Mouse (Mus musculus) left cerebral cortex, postnatal 10 days (tissue): Measurements from ENCODE around the gene Olfr1018. TPM values are rescaled to one million over a fixed set of nuclear protein-coding genes. Genes with fewer than 3 reads are reported as not detected.

Source experiments
- DNase-seq, 2 experiments: peaks; one replicate each; pipeline ENCODE4 v3.0.0; 2021 to 2022; ENCODE audit warnings: low spot score in 2 of 2, mixed read lengths in 1 of 2; ENCODE audit errors: extremely low spot score in 1 of 2
- intact Hi-C: fragments of 180-260 bp; cut with DNase I; formaldehyde crosslinking; loops from one replicate; pipeline ENCODE4 v1.15.1; 2025
- total RNA-seq, 2 experiments: library from RNA; stranded (reverse); gene quantifications; 2 replicates each; pipeline ENCODE4 v1.2.3; 2021

Gene Olfr1018
- not detected for total RNA-seq

DNA sequence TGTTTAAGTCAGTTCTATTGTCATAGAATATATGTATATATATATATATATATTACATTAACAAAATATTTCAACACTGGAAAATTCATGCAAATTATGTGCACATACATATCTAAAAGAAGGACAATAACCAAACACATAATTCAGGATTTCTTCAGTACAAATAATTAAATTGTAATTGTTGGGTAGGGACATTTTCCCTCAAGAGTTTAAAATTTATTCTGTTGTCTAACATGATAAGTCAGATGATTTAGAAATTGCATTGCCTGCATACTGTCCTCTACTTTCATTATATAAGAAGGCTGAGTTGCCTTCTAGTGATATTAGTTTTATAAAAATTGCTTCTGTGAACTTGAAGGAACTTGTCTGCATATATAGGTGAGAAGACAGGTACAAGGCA lies at the start of gene Olfr1018:
Olfr1018 (plus strand) TSS at position 301 of the 400 bp plus-strand sequence.
- no peak for DNase-seq
- intact Hi-C loops, result no loop called here

DNA sequence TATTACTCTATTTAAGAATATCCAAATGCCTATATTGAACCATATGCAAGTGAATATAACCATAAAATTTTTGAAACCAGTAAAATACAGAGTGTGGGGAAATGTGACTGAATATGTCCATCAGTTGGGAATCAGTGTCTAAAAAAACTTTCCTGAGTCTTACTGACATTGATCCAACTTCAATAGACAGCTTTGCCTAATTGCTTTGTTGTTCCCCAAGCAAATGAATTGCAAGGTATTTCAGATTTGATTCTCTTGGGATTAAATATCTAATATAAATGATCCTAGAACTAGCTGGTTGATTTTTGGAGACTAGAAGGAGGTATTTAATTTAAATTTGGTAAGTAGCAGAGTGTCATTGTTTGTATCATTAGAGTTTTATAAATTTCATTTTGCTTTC lies 45.9 kb upstream of the Olfr1018 start, which contains the start of gene Olfr1014:
Olfr1014 (plus strand) TSS at position 301 of the 400 bp plus-strand sequence.
- intact Hi-C loops, result no loop called here
- no peak for DNase-seq

DNA sequence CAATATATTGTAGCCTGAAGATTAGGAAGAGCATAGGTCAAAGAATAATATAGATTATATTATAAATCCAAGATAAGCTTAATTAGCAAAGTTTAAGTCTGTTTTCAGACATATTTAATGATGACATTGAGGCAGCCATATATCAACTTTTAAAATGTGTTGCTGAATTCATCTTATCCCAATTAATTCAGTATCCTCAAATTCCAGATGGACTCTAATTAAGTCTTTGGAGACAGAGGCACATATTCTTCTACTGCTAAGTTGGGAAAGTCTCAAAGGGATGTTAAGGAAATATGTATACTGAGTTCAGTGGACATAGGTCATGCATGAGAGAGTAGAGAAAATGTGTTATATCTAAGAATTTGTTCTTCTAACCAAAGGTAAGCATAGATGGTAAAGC lies 36.6 kb upstream of the Olfr1018 start, which contains the start of gene Olfr1015:
Olfr1015 (plus strand) TSS at position 301 of the 400 bp plus-strand sequence.
- intact Hi-C loops, result no loop called here
- no peak for DNase-seq

DNA sequence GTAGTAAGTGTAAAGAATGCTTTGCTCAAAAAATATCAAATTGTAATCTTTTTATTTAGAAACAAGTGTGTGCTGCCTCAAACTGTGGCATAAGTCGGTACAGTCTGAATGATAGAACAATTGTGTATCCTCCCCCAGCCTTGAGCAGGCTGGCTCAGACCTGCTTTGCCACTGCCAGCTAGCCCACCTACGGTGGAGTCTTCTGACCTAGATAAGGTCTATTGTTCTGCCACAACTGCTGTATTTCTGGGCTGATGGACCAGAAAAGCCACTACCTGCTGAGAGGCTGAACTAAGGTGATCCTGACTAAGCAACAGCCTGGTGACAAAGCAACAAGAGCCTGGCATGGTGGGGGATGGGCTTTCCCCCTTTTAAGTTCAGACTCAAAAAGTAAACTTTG lies 25.9 kb upstream of the Olfr1018 start:
- intact Hi-C loops, result no loop called here
- no peak for DNase-seq

DNA sequence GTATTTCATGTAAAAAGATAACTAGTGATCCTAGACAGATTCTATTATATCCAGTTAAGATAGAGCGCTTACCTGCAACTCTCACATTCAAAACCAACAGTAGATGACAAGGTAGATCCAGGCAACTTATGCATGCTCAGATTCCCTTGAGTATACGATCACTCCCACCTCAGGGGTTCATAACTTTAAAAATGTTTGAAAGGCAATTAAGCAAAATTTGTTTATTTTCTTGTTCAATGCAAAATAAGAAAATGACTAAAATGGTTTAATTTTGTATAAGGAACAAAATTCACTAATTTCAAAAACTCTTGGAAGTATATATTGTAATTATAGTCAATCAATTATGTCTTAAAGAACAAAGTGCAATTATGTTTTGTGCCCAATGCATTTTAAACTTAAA lies 15.8 kb upstream of the Olfr1018 start, which contains the start of gene Olfr1016:
Olfr1016 (minus strand) TSS at position 101 of the 400 bp plus-strand sequence.
- DNase-seq, result no peak
- intact Hi-C loops, result no loop called here

DNA sequence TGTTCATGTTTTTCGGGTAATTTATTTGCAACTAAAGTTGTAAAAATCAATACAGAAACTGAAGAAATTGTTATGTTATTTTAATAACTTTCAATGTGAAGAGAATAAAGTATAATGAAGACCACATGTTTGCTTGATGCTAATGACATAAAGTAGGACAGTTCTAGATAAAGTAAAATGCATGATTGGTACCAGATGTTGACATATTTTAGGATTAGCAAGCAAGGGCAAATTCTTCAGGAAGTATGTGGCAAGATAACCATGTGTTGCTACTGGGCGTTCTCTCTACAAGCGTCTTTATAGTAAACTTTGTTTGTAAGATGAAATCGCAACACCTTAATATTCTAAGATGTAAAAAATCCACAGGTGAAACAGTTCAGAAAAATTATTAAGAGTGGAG lies 13.8 kb upstream of the Olfr1018 start:
- DNase-seq, result no peak
- intact Hi-C loops, result no loop called here

DNA sequence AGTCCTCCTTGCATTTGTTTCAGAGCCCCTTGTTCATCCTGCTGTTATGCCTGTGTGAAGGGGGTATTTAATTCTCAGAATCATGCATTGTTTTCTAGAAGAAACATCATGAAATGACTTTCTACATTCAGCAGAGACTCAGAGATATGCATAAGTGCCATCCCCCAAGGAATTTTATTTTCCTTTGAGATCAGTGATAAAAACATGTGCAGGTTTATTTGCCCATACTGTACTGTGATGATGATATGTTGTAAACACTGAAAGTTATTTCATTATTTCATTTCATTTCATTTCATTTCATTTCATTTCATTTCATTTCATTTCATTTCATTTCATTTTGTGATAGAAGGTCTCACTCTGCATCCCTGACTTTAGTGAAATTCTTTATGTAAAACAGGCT lies 27.1 kb downstream of the Olfr1018 start, which contains the start of gene Olfr1019:
Olfr1019 (minus strand) TSS at position 101 of the 400 bp plus-strand sequence.
- no peak for DNase-seq
- intact Hi-C loops, result no loop called here

DNA sequence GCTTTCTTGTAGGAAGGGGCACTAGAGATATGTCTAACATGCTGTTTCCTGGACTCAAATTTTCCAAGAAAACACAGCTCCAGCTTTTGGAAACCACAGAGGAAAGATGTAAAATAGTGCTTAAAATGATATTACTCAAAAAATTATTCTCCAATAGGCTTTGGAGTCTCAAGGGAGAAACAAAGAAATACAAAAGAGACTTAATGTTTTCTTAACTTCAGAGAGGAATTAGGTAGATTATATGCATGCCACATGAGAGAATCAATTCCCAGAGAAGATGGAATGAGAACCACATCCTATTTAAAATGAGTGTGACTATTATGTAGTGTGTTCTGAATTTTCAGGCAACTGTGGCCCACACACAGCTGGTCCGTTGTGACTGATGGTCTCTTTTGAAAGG lies 28.5 kb downstream of the Olfr1018 start, which contains the start of gene Olfr1020:
Olfr1020 (plus strand) TSS at position 301 of the 400 bp plus-strand sequence.
- intact Hi-C loops, result no loop called here
- DNase-seq, result no peak

DNA sequence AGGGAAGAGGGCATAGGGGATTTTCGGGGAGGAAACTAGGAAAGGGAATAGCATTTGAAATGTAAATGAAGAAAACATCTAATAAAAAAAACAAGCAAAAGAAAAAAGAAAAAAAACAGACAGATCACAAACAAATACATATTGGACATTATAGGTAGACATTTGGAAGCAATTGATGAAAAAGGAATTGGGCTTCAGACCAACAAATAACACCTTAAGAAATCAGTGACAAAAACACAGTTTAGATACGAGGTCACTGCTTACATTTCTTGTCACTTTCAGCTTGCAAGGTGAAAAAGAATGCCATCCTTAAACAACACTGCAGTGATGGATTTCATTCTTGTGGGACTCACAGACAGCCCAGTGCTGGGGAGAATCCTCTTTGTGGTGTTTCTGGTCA lies 50.0 kb downstream of the Olfr1018 start, which contains the start of gene Olfr1022:
Olfr1022 (plus strand) TSS at position 301 of the 400 bp plus-strand sequence.
- intact Hi-C loops, result no loop called here
- DNase-seq, result no peak

Other genes with a start within 250 kb of the Olfr1018 start
- gene Olfr996, start 239.3 kb upstream of the Olfr1018 start, total RNA-seq, result not detected
- not detected for gene Olfr998, start 229.5 kb upstream of the Olfr1018 start, total RNA-seq
- not detected for gene Olfr1000, start 206.6 kb upstream of the Olfr1018 start, total RNA-seq
- gene Olfr1002, start 167.8 kb upstream of the Olfr1018 start, total RNA-seq, result not detected
- gene Olfr154, start 154.0 kb upstream of the Olfr1018 start, total RNA-seq, result not detected
- gene Olfr1006, start 139.7 kb upstream of the Olfr1018 start, total RNA-seq, result not detected
- gene Olfr1008, start 129.0 kb upstream of the Olfr1018 start, total RNA-seq, result not detected
- gene Olfr1009, start 103.1 kb upstream of the Olfr1018 start, total RNA-seq, result not detected
- gene Olfr1012, start 55.7 kb upstream of the Olfr1018 start, total RNA-seq, result not detected
- gene Olfr1013, start 51.4 kb upstream of the Olfr1018 start, total RNA-seq, result not detected
- gene Olfr1014, start 45.8 kb upstream of the Olfr1018 start, total RNA-seq, result not detected
- not detected for gene Olfr1015, start 36.5 kb upstream of the Olfr1018 start, total RNA-seq
- gene Olfr1016, start 15.9 kb upstream of the Olfr1018 start, total RNA-seq, result not detected
- gene Olfr1019, start 27.0 kb downstream of the Olfr1018 start, total RNA-seq, result not detected
- gene Olfr1020, start 28.6 kb downstream of the Olfr1018 start, total RNA-seq, result not detected
- not detected for gene Olfr1022, start 50.1 kb downstream of the Olfr1018 start, total RNA-seq
- gene Olfr1023, start 67.2 kb downstream of the Olfr1018 start, total RNA-seq, result not detected
- not detected for gene Olfr1024, start 86.6 kb downstream of the Olfr1018 start, total RNA-seq
- not detected for gene Olfr1025-ps1, start 96.7 kb downstream of the Olfr1018 start, total RNA-seq
- gene Olfr1026, start 103.1 kb downstream of the Olfr1018 start, total RNA-seq, result not detected
- not detected for gene Olfr1028, start 132.0 kb downstream of the Olfr1018 start, total RNA-seq
- not detected for gene Olfr1029, start 155.4 kb downstream of the Olfr1018 start, total RNA-seq
- gene Olfr1030, start 160.8 kb downstream of the Olfr1018 start, total RNA-seq, result not detected
- not detected for gene Olfr1031, start 171.8 kb downstream of the Olfr1018 start, total RNA-seq
- gene Olfr1032, start 187.1 kb downstream of the Olfr1018 start, total RNA-seq, result not detected
- not detected for gene Olfr1033, start 202.2 kb downstream of the Olfr1018 start, total RNA-seq
- not detected for gene Olfr1034, start 227.4 kb downstream of the Olfr1018 start, total RNA-seq